Mouse (Mus musculus) hindbrain, embryonic 15.5 days (tissue): ENCODE measurements at regions not wholly inside any gene's neighbourhood (a gene's known extent, or its start where the extent isn't known, plus 50 kb on each side); places are given as distances from the start of the nearest gene placed in this dataset.

Experiments
- ATAC-seq: fragments of 200-750 bp; cut with Nextera tagmentation; 2 replicates; pipeline ENCODE4 v1.8.0; 2017; ENCODE audit warnings: low read depth, moderate number of reproducible peaks, moderate TSS enrichment; ENCODE audit not compliant: low FRiP score
- H3K27ac ChIP-seq: fragments of 300-500 bp; sonication (generic); replicated peaks from 2 replicates; pipeline ENCODE4 v1.5.1; 2015; ENCODE audit warnings: mild to moderate bottlenecking, inconsistent platforms
- H3K27me3 ChIP-seq: fragments of 300-500 bp; sonication (generic); 2 replicates; pipeline ENCODE4 v1.6.1; 2015; ENCODE audit warnings: control low read depth, inconsistent platforms
- H3K36me3 ChIP-seq: fragments of 300-500 bp; sonication (generic); 2 replicates; pipeline ENCODE4 v1.6.1; 2015; ENCODE audit warnings: control low read depth, inconsistent platforms
- H3K4me1 ChIP-seq: fragments of 300-500 bp; sonication (generic); replicated peaks from 2 replicates; pipeline ENCODE4 v1.6.1; 2015; ENCODE audit warnings: control low read depth, inconsistent platforms
- H3K4me2 ChIP-seq: fragments of 300-500 bp; sonication (generic); 2 replicates; pipeline ENCODE4 v1.6.1; 2015; ENCODE audit warnings: moderate library complexity, mild to moderate bottlenecking, inconsistent platforms
- H3K4me3 ChIP-seq: fragments of 300-500 bp; sonication (generic); 2 replicates; pipeline ENCODE4 v1.5.1; 2015; ENCODE audit warnings: mild to moderate bottlenecking, inconsistent platforms
- H3K9ac ChIP-seq: fragments of 300-500 bp; sonication (generic); 2 replicates; pipeline ENCODE4 v1.6.1; 2015; ENCODE audit warnings: inconsistent platforms
- H3K9me3 ChIP-seq: fragments of 300-500 bp; sonication (generic); 2 replicates; pipeline ENCODE4 v1.6.1; 2016; ENCODE audit warnings: control low read depth, inconsistent platforms
- WGBS: fragments of 180-500 bp; shearing (Covaris S2); methylation state at CpG from one replicate; pipeline ENCODE4 v1.1.7; 2015; 5-methylcytosine and 5-hydroxymethylcytosine counted together

GRCm38 (mm10) chr8:8938536-8938935 is 248.2 kb upstream of the Arglu1 start:
- 79% methylated on average over 7 of the region's 7 CpGs for WGBS
- Histone ChIP-seq H3K36me3 (no peaks in the 10 kb centered on the region), H3K4me3 (no peak overlapping the region), H3K27ac (no peak overlapping the region), H3K27me3 (no peaks in the 10 kb centered on the region), H3K4me1 (peaks cover 4% of the 10 kb centered on the region; the same call in 1 of the 2 replicates), H3K9ac (no peak overlapping the region), H3K4me2 (no peak overlapping the region), H3K9me3 (no peaks in the 10 kb centered on the region)
- ATAC-seq = no peak

GRCm38 (mm10) chr8:8932466-8932865 is 242.1 kb upstream of the Arglu1 start:
- H3K36me3 ChIP-seq = no peaks in the 10 kb centered on the region
- ATAC-seq = no peak
- whole genome bisulfite sequencing = 66% methylated on average over 3 of the region's 3 CpGs
- H3K4me1 ChIP-seq = 0 out of 2 replicates have a peak, but pooled peaks cover 3% of the 10 kb centered on the region
- H3K9me3 ChIP-seq = no peaks in the 10 kb centered on the region
- H3K4me2 ChIP-seq = no peak overlapping the region
- no peak overlapping the region for H3K9ac ChIP-seq
- no peak overlapping the region for H3K4me3 ChIP-seq
- H3K27me3 ChIP-seq = no peaks in the 10 kb centered on the region
- H3K27ac ChIP-seq = no peak overlapping the region

DNA sequence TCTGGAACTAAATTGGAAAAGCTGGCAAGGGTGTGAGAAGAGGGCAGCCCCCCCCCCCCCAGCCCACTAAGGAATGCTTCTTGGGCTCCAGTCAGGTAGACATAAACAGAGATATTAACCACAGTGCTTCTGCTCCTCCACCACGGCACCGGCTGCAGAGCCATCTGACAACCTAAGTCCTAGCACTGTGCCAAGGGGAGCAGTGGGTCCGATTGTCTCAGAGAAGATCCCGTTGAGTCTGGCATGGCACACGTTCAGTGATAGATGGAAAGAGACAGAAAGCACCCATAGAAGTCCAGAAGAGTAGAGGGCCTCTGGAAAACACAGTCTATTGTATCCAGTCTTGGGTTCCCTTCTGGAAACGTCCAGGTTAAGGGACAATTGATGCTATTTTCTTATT is 241.4 kb upstream of the Arglu1 start:
- Histone ChIP-seq H3K4me3 (no peak overlapping the region), H3K36me3 (no peaks in the 10 kb centered on the region), H3K27ac (no peak overlapping the region), H3K27me3 (no peaks in the 10 kb centered on the region), H3K4me2 (no peak overlapping the region), H3K4me1 (0 out of 2 replicates have a peak, but pooled peaks cover 3% of the 10 kb centered on the region), H3K9me3 (no peaks in the 10 kb centered on the region), H3K9ac (no peak overlapping the region)
- 78% methylated on average over 6 of the region's 6 CpGs for WGBS
- no peak for ATAC-seq

DNA sequence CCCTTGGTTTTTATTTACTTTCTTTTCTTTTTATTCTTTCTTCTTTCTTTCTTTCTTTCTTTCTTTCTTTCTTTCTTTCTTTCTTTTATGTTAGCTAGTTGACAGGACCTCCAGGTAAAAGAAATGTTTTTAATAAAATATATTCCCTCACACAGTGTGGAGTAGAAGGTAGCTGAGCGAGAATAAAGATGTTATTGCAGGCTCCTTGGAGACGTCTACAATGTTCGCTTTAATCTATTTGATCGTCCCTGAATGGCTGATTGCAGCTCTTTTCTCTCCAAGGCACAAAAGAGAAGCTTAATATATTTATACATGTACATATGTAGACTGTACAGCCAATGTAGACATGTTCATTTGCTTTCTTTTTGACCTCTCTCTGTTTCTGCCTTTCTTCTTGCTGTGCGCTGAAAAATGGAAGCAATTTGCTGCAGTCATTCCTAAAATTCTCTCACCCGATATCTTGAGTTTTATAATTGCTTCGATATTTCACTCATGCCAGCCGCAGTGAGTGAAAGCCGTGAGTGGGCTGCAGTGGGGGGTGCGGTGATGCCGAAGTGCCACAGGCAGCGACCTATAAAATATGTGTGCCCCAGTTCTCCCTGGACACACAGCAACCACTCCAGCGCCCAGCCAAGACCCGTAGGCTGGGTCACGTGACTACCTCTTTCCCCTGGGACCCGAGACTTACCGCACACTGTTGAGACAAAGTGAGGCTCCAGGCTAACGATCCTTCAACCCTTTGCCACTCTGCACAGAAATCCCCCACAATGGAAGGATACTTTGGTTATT is 237.9 kb upstream of the Arglu1 start:
- no peak overlapping the region for H3K4me3 ChIP-seq
- H3K27me3 ChIP-seq = no peaks in the 10 kb centered on the region
- H3K27ac ChIP-seq = no peak overlapping the region
- no peak overlapping the region for H3K9ac ChIP-seq
- no peaks in the 10 kb centered on the region for H3K9me3 ChIP-seq
- H3K36me3 ChIP-seq = no peaks in the 10 kb centered on the region
- WGBS = 58% methylated on average over 18 of the region's 18 CpGs
- peak; percentile 71; the same call in 1 of the 2 replicates for ATAC-seq
- 0 out of 2 replicates have a peak, but pooled peaks cover 3% of the 10 kb centered on the region for H3K4me1 ChIP-seq
- no peak overlapping the region for H3K4me2 ChIP-seq

DNA sequence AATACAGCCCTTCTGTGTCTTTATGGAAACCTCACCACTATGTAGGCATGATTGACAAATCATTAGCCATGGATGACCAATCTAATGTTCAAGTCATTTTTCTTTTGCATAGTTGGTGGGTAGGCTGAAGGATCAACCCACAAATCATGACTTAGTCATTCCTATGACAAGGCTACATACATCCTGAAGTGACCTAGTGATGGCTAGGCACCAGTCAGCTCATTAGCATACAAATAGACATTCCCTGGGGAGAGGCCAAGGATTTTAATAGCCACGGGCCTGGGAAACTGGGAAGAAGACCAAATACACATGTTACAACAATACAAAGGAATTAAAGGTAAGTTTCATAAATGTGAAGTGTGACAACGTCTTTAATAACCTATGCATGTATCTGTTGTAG is 231.1 kb upstream of the Arglu1 start:
- H3K36me3 ChIP-seq = no peaks in the 10 kb centered on the region
- WGBS = 23% methylated on average over 2 of the region's 2 CpGs
- no peak overlapping the region for H3K4me3 ChIP-seq
- no peaks in the 10 kb centered on the region for H3K9me3 ChIP-seq
- H3K27ac ChIP-seq = no peak overlapping the region
- H3K4me2 ChIP-seq = no peak overlapping the region
- H3K9ac ChIP-seq = no peak overlapping the region
- no peak for ATAC-seq
- no peaks in the 10 kb centered on the region for H3K27me3 ChIP-seq
- H3K4me1 ChIP-seq = 0 out of 2 replicates have a peak, but pooled peaks cover 7% of the 10 kb centered on the region

GRCm38 (mm10) chr8:8919582-8920503 is 229.5 kb upstream of the Arglu1 start:
- Histone ChIP-seq H3K9me3 (0 out of 2 replicates have a peak, but pooled peaks cover 4% of the 10 kb centered on the region), H3K9ac (no peak overlapping the region), H3K27ac (no peak overlapping the region), H3K36me3 (no peaks in the 10 kb centered on the region), H3K4me2 (peak overlapping the region; percentile 24), H3K4me1 (0 out of 2 replicates have a peak, but pooled peaks cover 7% of the 10 kb centered on the region), H3K4me3 (no peak overlapping the region), H3K27me3 (no peaks in the 10 kb centered on the region)
- no peak for ATAC-seq
- 13% methylated on average over 11 of the region's 11 CpGs for WGBS

DNA sequence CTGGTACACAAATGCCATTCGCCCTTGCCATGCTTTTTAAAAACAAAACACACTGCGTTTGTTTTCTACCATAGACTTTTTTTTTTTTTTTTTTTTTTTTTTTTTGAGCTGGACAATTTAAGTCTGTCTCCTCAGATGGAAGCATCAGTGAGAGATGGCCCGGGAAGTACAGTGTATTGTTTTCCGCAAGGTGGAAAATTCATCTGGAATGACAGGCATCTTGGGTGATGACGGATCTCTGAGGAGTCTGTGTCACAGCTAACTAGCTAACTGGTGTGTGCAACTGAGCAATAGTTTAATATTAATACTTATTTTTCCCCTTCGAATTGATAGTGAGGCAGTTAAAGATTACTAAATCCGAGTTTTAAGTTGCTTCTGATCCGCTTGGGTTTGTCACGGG is 228.7 kb upstream of the Arglu1 start:
- 49% methylated on average over 9 of the region's 9 CpGs for WGBS
- Histone ChIP-seq H3K4me3 (no peak overlapping the region), H3K27ac (no peak overlapping the region), H3K36me3 (no peaks in the 10 kb centered on the region), H3K9me3 (0 out of 2 replicates have a peak, but pooled peaks cover 4% of the 10 kb centered on the region), H3K9ac (no peak overlapping the region), H3K4me1 (0 out of 2 replicates have a peak, but pooled peaks cover 7% of the 10 kb centered on the region), H3K27me3 (no peaks in the 10 kb centered on the region), H3K4me2 (no peak overlapping the region)
- no peak for ATAC-seq

- H3K9me3 ChIP-seq = no peaks in the 10 kb centered on the region
- no peaks in the 10 kb centered on the region for H3K27me3 ChIP-seq
- no peak overlapping the region for H3K4me2 ChIP-seq
- 56% methylated on average over 7 of the region's 7 CpGs for WGBS
- H3K4me1 ChIP-seq = peaks cover 8% of the 10 kb centered on the region; the same call in 1 of the 2 replicates
- no peak for ATAC-seq
- no peak overlapping the region for H3K9ac ChIP-seq
- H3K36me3 ChIP-seq = no peaks in the 10 kb centered on the region
- H3K4me3 ChIP-seq = no peak overlapping the region
- H3K27ac ChIP-seq = no peak overlapping the region
These were observed 217.3 kb upstream of the Arglu1 start for GRCm38 (mm10) chr8:8907478-8908165.

DNA sequence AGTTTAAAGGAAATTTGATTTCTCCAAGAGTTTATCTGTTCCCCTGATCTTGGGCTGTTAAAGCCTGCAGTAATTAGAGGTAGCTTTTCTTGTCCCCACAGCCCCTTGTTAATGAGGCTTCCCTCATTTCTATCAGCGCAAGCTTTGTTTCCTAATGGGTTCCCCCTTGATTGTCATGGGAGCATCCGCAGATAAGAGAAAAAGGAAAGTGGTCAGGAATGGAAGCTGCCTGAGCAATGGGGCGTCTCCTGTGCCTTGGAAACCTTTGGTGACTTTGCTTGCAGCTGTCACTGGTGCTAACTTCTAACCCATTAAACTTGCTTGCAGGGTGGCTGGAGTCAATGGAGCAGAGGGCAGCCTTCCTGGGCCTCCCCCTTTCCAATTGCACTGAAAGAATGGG is 202.7 kb upstream of the Arglu1 start:
- H3K9me3 ChIP-seq = no peaks in the 10 kb centered on the region
- no peak overlapping the region for H3K27ac ChIP-seq
- 24% methylated on average over 3 of the region's 3 CpGs for WGBS
- H3K4me3 ChIP-seq = no peak overlapping the region
- ATAC-seq = no peak
- H3K36me3 ChIP-seq = no peaks in the 10 kb centered on the region
- H3K9ac ChIP-seq = no peak overlapping the region
- no peaks in the 10 kb centered on the region for H3K27me3 ChIP-seq
- no peaks in the 10 kb centered on the region for H3K4me1 ChIP-seq
- H3K4me2 ChIP-seq = no peak overlapping the region

DNA sequence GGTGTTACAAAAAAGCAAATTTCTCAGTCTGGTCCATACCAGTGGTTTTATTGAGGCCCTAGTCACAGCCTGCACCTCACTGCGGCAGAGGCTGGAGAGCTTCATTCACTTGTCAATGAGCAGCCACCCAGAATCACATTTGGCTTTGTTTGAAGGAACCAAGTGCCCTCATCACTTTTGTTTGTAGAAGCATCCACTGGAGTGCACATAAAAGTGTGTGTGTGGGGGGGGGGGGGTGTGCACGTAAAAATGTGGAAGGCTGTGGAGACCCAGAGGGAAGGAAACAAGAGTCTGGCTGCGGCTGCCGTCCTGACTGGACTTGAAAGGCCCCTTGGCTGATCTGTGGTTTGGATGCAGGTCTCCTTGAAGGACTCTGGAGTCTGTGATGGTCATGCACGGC is 187.0 kb upstream of the Arglu1 start:
- Histone ChIP-seq H3K36me3 (no peaks in the 10 kb centered on the region), H3K9ac (no peak overlapping the region), H3K4me1 (peaks cover 8% of the 10 kb centered on the region; the same call in 1 of the 2 replicates), H3K4me2 (no peak overlapping the region), H3K9me3 (no peaks in the 10 kb centered on the region), H3K27ac (no peak overlapping the region), H3K4me3 (no peak overlapping the region), H3K27me3 (no peaks in the 10 kb centered on the region)
- ATAC-seq = no peak
- WGBS = 15% methylated on average over 5 of the region's 5 CpGs

DNA sequence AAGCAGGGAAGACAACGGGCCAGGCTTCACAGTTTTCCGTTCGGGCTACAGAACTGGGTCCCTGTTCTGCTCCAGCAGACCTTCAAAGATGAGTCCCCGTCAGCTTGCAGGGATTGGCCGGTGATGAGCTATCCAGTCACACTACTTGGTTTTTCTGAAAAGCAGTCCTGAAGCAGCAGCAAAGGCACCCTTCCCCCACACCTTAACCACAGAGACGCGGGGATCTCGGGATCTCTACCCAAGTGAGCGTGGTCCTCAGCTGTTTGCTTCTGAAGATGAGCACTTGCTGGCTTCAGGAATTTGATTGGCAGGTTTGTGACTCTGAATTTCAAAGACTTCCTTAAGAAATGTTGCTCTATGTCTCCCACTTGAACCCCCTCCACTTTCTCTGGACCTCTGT is 186.6 kb upstream of the Arglu1 start:
- ATAC-seq = 0 out of 2 replicates have a peak, but pooled peaks have one; percentile 29
- WGBS = 32% methylated on average over 9 of the region's 9 CpGs
- Histone ChIP-seq H3K27me3 (no peaks in the 10 kb centered on the region), H3K27ac (no peak overlapping the region), H3K9ac (no peak overlapping the region), H3K4me2 (no peak overlapping the region), H3K36me3 (no peaks in the 10 kb centered on the region), H3K4me3 (no peak overlapping the region), H3K4me1 (peaks cover 8% of the 10 kb centered on the region; the same call in 1 of the 2 replicates), H3K9me3 (no peaks in the 10 kb centered on the region)
